Mouse (Mus musculus) c-Kit-positive CD71-negative TER-119-negative erythroid progenitor cells, embryonic 14.5 days (primary cell): ENCODE data around the gene Kctd8.
"Not testable (repeated sequence)": the region's sequence is repeated elsewhere in the genome, so short reads cannot be mapped to it uniquely, and the experiment has no call there.

ENCODE experiments used
- DNase-seq: peaks from one replicate; pipeline ENCODE4 v3.0.0-alpha.2; 2013; ENCODE audit warnings: low read depth

Gene Kctd8

DNA sequence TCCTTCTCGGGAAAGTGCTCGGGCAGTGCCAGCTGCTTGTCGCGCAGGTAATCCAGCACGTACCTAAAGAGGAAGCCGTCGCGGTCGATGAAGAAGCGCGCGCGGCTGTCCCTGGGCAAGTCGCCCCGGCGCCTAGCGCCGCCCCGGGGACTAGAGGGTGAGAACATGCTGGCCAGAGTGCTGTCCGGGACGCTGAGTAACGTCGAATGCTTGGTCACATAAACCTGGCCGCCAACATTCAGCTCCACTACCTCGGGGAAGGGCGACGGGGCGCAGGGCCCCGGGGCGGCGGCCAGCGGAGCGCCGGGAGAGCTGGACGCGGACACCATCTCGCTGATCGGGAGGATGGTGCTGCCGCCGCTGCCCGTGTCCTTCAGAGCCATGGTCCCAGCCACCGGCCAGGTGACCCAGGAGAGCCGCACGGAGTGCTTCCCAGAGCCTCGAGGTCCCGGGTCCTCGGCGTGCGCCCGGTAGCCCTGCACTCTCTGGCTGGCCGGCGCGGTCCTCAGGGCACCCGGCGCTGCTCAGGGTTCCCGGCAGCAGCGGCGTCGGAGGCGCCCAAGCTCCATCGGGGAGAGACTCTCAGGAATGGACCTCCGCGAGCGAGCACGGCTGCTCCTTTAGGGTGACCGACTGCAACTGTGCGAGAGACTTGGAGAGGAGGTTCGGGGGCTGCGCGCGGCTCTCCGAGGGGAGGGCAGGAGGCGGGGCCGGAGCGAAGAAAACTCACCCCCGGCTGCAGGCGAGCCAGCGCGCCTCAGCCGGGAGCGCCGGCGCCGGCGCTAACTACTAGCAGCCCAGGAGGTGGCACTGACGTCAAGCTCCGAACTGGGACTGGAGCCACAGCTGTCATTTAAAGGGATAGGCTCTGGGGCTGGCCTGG is at the start of gene Kctd8:
Gene Kctd8, minus strand, starts transcription at position 761 of the 883 bp plus-strand sequence.
- peak; percentile 2 for DNase-seq

DNA sequence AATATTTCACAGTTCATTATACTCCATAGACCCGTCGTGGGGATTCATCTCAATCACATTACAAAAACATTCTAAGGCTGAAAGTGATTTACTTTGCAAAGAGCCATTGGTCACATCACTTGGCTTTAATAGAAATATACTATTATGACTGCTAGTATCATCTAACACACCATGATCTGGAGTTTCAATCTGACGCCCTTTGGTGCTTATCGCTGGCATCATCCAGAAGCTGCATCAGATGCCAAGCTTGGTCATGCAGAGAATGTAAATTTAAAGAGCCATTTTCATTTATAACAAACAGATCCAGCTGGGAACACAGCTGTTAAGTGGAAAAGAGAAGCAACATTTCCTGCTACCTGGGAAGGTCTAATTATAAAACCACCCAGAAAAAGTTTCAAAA is 37.6 kb upstream of the Kctd8 start:
- DNase-seq, result no peak

DNA sequence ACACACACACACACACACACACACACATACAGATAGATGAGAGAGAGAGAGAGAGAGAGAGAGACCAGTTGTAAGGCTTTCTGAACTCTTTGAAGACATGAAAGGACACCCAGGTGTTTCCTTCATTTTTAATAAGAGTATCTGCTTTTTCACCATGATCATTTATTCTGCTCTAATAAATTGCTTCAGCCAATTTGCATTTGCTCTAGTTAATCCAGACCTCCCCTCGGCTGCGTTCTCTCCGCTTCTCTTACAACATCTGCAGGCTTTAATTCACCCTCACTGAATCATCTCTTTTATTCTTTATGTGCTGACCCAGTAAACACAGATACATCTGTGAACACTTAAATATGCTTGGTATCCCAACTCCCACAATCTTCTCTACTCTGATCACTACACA is 9.1 kb upstream of the Kctd8 start:
- no peak for DNase-seq

DNA sequence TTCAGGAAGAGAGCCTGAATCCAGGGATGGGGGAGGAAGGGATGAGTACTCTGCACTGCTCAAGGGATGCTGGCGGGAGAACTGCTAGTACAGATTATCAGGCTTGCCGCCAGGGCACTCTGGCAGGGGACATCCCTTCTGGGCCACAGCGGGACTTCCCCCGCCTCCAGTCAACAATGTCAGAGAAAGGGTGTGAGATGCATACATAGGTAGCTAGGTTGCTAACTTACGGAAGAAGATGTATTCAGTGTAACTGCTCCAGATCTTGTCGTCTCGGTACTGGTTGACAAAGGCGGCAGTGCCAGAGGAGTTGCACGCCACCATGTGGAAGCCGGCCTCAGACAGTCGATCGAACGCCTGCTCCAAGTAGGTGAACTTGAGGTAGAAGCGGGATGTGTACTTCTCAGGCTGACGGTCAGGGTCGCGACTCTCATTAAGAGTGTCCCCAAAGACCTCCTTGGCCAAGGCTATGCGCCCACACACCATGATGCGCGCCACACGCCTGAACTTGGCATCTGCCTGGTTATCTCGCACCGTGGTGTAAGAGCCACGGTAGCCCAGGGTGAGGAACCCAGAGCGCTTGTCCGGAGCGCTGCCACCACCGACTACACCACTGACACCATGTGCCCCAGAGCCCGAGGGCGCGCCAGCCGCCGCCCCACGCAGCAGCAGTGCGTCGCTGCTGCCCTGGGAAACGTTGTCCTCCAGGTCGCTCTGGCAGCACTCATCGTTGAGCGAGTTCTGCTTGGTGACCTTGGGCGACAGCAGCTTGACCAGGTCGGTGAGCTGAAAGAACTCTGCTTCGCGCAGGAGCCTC is 1.2 kb downstream of the Kctd8 start:
- DNase-seq, result peak; percentile 0

DNA sequence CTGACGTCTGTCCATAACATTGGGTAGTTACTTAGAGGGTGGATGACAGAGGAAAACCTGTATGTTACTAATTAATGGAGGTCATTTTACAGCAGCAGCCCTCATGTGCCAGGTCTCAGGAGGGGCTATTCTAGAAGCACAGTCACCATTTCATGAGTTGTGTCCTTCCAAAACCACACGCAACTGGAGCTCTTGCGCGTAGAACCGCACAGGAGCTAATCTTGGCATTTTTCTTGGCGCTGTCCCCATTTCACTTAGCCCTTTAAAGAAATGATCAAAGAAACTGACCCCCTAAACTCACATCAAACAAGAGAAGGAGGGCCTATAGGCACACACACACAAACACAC is 1.9 kb downstream of the Kctd8 start:
- DNase-seq, result no peak

DNA sequence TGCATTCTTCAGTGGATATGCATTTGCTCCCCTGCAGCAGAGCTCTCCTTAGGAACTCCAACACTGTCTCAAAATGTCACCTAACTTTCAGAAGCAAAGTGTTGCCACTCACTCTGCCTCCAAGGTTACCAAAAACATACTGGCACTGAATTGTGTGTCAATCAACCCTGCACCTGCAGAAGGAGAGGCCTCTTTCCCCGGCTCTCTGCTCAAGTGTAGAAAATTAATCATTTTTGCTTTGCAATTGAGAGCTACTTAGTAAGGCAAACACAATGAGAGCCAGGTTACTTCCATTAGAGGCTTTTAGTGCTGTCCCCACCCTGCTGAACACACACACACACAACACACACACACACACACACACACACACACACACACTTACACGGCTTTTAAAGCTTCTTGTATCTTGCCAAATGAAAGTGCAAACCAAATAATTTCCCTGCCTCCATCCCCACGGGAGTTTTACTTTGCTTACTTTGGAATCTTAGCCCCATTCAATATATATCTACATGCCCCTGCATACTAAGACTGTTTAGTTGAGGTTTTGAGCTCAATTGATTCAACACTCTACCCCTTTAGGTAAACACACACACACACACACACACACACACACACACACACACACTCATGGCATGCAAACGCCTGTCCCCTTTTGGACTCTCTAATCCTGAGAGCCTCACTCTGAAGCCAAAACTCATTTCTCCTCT is 2.4 kb downstream of the Kctd8 start:
- DNase-seq, result no peak

DNA sequence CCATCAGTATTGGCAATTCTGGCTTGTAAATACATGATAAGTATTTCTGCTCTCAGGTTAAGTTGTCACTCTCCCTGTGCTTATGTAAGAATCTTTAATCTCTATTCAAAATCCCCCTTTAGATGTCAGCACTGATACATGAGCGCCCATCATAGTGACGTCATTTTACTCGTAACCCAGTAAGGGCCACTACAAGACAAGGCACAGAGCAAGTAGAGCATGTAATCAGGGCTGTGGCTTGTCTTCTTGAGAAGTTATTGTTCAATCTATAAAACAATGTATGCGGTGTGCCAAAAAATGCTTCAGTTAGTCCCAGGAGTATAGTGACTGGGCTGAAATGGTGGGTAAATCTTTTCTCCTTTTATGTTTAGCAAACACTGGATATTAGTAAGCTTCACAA is 13.9 kb downstream of the Kctd8 start:
- no peak for DNase-seq

DNA sequence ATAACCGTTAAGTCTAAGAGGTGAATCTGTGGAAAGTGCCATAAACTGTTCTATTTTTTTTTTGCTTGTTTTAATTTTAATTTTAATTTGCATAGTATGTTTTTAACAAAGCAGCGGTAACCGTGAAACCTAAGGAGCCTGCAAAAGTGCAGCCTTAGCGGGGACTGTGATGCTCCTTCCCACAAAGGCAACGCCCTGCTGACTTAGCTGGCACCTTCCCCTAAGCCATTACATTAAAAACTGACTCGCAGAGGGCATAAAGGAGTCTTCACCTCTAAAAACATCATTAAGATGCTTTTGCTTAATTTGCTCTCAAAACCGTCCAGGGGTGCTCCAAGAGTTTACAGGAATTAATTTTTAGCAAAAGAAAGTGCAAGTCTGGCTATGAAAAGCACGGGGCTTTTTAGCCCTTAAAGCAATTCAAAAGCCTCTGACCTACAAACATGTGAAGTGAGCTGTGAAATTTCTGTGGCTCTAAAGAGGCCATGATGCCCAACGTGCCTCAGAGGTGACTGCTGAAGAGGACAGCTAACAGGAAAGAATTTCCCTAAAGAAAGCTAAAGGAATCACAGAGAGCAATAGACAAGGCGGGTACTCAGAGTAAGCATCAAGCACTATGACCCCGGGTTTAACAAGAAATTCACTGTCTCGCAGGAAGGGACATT is 16.8 kb downstream of the Kctd8 start:
- no peak for DNase-seq

DNA sequence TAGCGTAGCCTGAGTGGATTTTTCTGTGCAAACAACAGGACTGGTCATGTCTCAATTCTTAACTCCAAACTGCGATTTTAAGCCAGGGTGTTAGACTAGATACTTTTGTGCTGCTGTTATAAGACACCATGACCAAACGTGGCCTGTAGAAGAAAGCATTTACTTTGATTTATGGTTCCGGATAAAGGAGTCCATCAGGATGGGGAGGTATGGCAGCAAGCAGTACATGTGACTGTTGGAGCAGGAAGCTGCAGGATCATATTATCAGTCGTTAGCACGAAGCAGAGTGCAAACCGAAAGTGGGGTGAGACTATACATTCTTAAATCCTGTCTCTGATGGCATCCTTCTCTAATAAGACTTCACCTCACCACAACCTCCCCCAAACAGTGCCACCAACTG is 28.9 kb downstream of the Kctd8 start:
- no peak for DNase-seq

DNA sequence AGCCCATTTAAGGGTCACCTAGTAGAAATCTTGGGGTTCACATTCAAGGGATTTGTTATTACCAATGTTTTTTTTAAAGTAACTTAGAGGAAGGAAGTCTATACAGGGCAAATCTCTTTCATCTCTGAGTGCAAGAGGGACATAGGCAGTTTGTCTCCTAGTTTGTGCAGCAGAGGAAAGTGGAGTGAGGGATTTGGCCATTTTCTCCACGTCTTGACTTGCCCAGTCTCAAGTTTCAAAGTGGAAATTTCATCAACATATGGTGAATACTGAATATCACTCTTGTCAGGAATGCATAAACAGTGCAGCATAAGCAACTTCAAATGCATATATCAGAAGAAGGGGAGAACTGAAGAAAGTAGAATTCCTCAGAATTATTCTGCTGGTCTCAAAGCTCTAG is 39.8 kb downstream of the Kctd8 start:
- DNase-seq, result no peak

DNA sequence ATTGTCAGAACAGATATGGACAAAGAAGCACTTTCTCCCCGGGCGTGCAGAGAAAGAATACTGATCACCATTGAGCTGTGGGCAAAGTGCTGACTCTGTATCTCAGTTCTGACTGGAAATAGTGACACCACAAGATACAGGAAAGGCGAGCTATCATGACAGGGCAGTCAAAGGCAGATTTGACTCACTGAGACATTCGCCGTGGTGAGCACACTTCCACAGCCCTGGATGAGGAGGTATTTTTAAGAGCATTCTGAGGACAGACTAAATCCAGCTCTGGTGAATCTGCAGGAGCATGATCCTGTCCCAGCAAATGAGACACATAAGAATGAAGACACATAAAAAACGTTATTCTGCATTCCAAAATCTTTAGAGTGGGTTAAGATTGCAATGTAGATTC is 49.1 kb downstream of the Kctd8 start:
- DNase-seq, result no peak

DNA sequence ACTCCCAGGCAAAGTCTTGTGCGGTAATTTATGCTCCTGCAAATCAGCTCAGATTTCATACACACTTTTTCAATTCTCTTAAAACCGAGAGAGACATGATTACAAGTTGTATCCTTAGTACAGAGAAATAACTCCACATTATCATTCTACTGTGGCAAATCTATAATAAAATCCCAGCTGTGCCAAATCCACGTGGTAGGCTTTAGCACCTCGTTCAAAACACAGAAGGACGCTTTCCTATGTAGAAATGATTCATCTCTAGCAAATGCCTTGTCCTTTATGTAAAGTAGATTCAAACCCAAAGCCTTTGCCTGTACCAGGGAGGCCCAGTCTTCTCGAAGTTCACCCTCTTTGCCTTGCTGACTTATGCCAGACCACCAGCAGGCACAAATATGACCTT is 57.1 kb downstream of the Kctd8 start:
- DNase-seq, result no peak

DNA sequence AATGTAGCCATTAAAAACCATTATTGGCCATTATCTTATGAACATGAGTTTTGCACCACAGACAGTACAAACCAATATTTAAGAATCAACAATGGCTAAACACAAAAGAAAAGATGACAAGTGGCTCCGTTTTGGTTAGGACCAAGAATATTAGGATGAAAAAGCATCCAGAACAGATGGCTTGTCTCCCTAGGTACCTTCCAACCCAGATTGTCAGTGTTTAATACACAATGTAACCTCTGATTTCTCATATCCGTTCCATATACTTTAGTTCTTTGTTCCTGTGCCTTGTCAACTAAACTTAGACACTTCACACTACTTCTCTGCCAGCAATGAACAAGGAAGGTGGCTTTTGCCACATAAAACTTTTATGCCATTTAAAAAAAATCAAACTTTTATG is 89.1 kb downstream of the Kctd8 start:
- no peak for DNase-seq

DNA sequence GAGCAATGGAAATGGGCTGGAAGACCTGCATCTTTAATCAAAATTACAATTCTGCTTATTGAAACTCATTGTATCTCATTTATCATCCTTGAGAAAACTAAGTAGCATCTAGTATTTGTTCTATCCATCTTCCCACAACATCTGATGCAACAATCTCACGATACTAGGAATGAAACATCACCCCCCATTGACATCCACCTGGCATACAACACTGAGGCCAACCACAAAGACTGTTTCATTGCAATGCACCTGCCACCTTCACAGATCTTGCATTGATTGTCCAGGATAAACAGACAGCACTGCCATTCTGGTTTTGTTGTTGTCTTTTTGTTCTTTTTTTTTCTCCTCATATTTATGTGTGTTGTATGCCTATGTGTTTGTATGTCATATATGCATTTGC is 99.5 kb downstream of the Kctd8 start:
- no peak for DNase-seq

DNA sequence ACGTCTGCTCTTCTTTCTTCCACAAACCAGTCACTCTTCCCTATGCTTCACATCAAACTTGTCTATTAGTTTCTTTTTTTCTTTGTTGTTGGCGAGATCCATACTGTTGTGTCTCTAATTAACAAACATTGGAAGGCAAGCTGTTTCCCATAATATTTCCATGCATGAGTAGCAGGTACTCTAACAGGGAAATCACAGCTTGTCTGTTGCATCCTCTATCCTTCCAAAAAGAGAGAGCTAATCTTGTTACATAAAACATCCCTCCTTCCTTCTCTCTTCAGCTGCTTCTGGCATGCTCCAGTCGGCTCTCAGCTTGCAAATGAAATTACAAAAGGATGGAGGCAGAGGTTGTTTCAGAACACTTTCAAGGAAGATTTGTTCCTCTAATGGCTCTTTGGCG is 107.9 kb downstream of the Kctd8 start:
- DNase-seq, result no peak

DNA sequence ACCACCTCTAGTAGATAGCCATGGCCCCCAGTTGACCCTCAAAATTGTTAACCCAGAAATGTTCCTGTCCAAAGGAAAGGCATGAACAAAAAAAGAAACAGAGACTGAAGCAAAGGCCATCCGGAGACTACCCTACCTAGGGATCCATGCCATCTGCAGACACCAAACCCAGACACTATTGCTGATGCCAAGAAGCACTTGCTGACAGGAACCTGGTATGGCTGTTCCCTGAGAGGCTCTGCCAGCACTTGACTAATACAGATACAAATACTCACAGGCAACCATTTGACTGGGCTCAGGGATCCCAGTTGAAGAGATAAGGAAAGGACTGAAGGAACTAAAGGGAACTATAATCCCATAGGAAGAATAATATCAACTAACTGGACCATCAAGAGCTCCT is 109.8 kb downstream of the Kctd8 start:
- not testable (repeated sequence) for DNase-seq

DNA sequence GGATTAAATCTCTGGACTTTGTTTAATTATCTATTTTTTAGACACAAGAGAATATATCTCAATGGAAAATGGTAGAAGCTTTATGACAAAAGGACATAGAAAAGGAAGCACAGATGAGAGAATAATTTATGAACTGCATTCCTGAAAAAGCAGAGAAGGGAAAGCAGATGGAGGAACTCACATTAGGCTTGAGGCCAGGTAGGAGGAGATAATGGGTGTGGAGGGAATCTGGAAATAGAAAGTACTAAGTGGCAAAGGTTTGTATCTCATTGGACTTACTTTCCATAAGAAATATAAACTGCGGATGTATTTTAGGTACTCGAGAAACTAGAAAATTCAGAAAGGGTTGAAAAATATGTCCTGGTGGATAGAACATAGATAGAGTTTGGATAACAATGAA is 114.3 kb downstream of the Kctd8 start:
- DNase-seq, result no peak

DNA sequence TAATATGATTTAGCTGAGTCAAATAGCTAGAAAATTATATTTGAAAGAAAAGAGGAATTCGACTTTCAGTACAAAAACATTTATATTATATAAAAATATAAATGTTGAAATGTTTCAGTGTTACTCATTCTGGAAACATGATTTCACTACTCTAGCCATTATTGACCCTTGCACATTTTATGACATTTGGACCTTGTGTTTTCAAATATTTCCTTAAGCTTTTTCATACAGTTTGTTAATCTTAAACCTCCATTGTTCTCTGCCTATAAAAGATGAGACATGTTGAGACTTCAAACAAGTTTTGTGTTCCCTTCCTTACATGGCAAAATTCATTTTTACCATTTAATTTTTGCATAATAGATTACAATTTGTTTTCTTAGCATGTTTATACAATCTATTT is 118.9 kb downstream of the Kctd8 start:
- DNase-seq, result no peak

DNA sequence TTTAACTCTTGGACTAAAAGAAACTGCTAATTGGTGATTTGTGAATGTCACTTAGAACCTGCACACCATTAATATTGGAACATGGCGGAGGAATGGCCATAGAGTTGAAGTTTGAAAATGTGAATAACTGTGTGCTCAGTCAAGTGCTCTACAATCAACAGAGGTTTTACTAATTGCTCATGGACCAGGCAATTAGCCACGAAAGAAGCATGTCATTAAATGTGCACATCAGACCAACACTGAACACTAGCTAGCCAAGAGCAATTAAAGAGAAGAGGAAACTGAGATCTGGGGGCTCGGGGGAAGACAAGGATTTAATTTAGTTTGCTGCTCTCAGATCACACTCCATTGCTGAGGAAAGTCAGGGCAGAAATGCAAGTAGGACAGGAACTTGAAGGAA is 126.3 kb downstream of the Kctd8 start:
- no peak for DNase-seq

DNA sequence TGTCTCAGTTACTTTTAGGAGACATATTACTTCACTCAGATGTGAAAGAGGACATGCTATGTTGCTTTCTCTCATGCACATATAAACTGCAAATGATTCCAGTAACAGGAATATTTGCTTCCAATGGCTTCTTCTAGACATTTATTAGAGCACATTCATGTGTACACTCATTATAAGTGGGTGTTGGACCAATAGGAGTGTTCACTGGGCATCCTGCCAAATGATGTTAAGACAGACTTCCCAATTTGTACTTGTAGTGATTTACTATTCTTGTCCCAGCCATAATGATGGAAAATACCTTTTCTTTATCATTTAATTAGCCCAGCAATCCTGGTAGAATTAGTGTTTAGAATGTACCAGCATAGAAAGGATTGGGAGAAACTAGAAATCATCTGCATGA is 132.1 kb downstream of the Kctd8 start:
- DNase-seq, result no peak

DNA sequence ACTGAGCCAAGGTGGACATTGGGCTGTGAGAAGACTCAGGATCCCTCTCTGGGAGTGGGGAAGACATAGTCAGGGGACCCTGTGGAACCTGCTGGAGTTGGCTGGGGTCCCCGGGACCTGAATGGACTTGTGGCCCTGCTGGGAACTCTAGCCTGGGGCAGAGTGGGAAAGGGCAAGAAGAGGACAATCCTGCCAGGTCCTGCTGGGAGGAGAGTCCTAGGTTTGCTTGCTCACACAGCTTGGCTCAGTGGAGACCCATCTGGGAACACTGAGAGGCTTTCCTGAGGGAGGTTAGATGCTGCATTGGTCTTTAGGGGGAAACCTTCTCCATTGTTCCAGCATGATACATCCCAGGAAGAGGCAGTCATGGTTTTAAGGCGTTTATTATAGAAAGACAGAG is 133.8 kb downstream of the Kctd8 start:
- DNase-seq, result no peak

DNA sequence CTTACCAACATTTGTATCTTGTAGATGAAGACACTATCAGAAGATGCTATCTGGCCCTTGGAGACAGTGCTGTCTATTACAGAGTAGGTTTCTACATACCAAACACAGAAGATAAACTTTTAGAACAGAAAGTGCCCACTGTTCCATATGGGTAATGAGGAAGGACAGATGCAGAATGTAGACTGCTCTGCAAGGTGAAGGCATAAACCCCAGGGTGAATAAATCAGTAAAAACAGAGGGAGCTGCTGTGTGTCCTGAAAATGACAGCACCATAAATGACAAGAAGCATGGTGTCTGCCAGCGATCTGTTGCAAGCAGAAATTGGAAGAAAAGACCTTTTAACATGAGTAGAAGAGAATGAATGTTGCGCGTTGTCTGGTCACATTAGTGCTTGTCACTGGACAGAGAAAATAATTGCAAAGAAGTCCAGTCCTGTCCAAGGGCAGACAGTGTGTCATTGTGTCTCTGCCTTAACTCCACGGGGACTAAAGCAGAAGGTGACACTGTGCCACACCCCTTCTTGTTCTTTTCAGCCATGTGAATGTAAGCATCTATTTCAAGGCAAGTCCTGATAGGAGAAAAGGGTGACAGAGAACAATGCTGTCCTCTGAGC is 181.5 kb downstream of the Kctd8 start:
- DNase-seq, result no peak
